Mouse (Mus musculus) mature B cell (primary cell): Measurements from ENCODE around the gene Tbc1d16.

Experiments
- in situ Hi-C: fragments of 300-500 bp; cut with MboI; formaldehyde crosslinking; loops from 2 replicates; pipeline ENCODE4 v1.14.3; 2019

The Tbc1d16 gene

GRCm38 (mm10) chr11:119176389-119177179 is 51.7 kb downstream of the Tbc1d16 start:
- in situ Hi-C loops: no loop called here

GRCm38 (mm10) chr11:119171588-119171987 is 56.7 kb downstream of the Tbc1d16 start:
- in situ Hi-C loops: no loop called here

- in situ Hi-C loops: no loop called here
Measured at GRCm38 (mm10) chr11:119168851-119169250, 59.4 kb downstream of the Tbc1d16 start.

GRCm38 (mm10) chr11:119165995-119166394 is 62.3 kb downstream of the Tbc1d16 start:
- in situ Hi-C loops: no loop called here

- in situ Hi-C loops: no loop called here
Measured at GRCm38 (mm10) chr11:119164375-119164774, 63.9 kb downstream of the Tbc1d16 start.

GRCm38 (mm10) chr11:119163734-119163992 is 64.6 kb downstream of the Tbc1d16 start:
- in situ Hi-C loops: no loop called here

- in situ Hi-C loops: no loop called here
Measured at GRCm38 (mm10) chr11:119162959-119163733, 65.2 kb downstream of the Tbc1d16 start.

GRCm38 (mm10) chr11:119161665-119162064 is 66.6 kb downstream of the Tbc1d16 start:
- in situ Hi-C loops: no loop called here

- in situ Hi-C loops: no loop called here
Measured at GRCm38 (mm10) chr11:119160050-119160449, 68.2 kb downstream of the Tbc1d16 start.

GRCm38 (mm10) chr11:119159496-119159895 is 68.8 kb downstream of the Tbc1d16 start:
- in situ Hi-C loops: no loop called here

- in situ Hi-C loops: no loop called here
Measured at GRCm38 (mm10) chr11:119157377-119158189, 70.7 kb downstream of the Tbc1d16 start.

- in situ Hi-C loops: no loop called here
Measured at GRCm38 (mm10) chr11:119156481-119157254, 71.6 kb downstream of the Tbc1d16 start.

GRCm38 (mm10) chr11:119155638-119156480 is 72.4 kb downstream of the Tbc1d16 start:
- in situ Hi-C loops: no loop called here

GRCm38 (mm10) chr11:119152321-119152831 is 75.9 kb downstream of the Tbc1d16 start:
- in situ Hi-C loops: no loop called here

GRCm38 (mm10) chr11:119151073-119151607 is 77.2 kb downstream of the Tbc1d16 start:
- in situ Hi-C loops: no loop called here

- in situ Hi-C loops: no loop called here
Measured at GRCm38 (mm10) chr11:119150442-119150841, 77.9 kb downstream of the Tbc1d16 start.

GRCm38 (mm10) chr11:119148829-119149228 is 79.5 kb downstream of the Tbc1d16 start:
- in situ Hi-C loops: no loop called here

- in situ Hi-C loops: no loop called here
Measured at GRCm38 (mm10) chr11:119147153-119147552, 81.1 kb downstream of the Tbc1d16 start.

GRCm38 (mm10) chr11:119146140-119146539 is 82.2 kb downstream of the Tbc1d16 start:
- in situ Hi-C loops: no loop called here

- in situ Hi-C loops: no loop called here
Measured at GRCm38 (mm10) chr11:119144801-119145475, 83.4 kb downstream of the Tbc1d16 start.
